Mouse (Mus musculus): Measurements from ENCODE around the gene Olfr1535.

DNA sequence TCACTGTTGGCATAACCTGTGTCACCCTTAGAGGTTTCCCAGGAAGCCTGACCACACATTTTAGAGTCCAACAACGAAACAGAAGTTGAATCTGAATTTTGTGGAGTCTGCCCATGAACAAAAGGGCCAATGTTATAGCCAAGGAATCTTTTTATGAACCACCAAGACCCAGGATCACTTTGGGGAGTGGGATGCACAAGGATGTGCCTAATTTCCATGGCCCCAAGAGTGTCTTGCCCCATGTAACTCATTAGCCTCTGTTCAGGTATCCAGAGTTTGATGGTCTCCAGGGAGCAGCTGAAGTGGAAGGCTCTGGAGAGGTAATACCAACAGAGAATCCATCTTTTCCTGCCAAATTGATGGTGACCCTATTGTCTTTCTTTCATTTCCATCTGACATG lies at the start of gene Olfr1535:
- no peak for TF ChIP-seq CTCF (conservative IDR thresholded peaks at IDR 0.05; ENCODE audit: low read length)
- TF ChIP-seq NANOG (IDR thresholded peaks at IDR 0.05; ENCODE audit: borderline replicate concordance, low read length): no peak
- no peak for TF ChIP-seq POU5F1 (IDR thresholded peaks at IDR 0.05; ENCODE audit: borderline replicate concordance, low read length)

All from E14TG2a.4 (cell line).